Mouse (Mus musculus): Measurements from ENCODE around the gene Pold3. TPM values are rescaled to one million over a fixed set of nuclear protein-coding genes. Genes with fewer than 3 reads are reported as not detected.

The Pold3 gene
- polyA plus RNA-seq, 1 experiment from 2014 or later: 46.1 TPM

DNA sequence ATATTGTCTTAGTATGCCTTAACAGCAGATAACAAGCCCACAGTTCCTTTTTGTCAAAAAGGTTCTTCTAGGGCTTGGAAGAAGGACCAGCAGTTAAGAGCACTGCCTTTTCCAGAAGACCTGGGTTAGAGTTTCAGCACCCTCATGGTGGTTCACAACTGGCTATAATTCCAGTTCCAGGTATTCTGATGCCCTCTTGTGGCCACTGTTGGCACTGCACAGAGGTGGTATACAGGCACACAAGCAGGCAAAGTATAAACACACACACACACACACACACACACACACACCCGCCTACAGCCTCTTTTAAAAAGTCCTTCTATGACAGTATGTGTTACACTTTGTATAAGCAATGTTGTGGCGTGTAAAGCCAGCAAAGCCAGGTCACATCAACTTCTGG lies 2.8 kb upstream of the Pold3 start:
- Histone ChIP-seq H3K27me3 (replicated peaks; ENCODE audit: control insufficient read depth, insufficient read depth, low read length) (no peaks in the 10 kb centered on the region), H3K27ac (replicated peaks; ENCODE audit: low read depth, low read length) (no peak overlapping the region), H3K36me3 (ENCODE audit: control insufficient read depth, insufficient read depth, low read length) (0 out of 2 replicates have a peak, but pooled peaks cover 2% of the 10 kb centered on the region), H3K4me3 (ENCODE audit: low read depth, low read length) (no peak overlapping the region), H3K9me3 (ENCODE audit: control insufficient read depth, low read length) (no peaks in the 10 kb centered on the region), H3K4me2 (ENCODE audit: low read depth, low read length) (no peak overlapping the region), H3K4me1 (ENCODE audit: control insufficient read depth, insufficient read depth, low read length) (no peaks in the 10 kb centered on the region; the same call in 1 of the 2 replicates), H3K9ac (ENCODE audit: low read depth, low read length) (no peak overlapping the region)
- DNase-seq (ENCODE audit: low spot score) (no peak), ATAC-seq (ENCODE audit: low read depth) (no peak)
- 78% methylated on average over 2 of the region's 2 CpGs for WGBS

DNA sequence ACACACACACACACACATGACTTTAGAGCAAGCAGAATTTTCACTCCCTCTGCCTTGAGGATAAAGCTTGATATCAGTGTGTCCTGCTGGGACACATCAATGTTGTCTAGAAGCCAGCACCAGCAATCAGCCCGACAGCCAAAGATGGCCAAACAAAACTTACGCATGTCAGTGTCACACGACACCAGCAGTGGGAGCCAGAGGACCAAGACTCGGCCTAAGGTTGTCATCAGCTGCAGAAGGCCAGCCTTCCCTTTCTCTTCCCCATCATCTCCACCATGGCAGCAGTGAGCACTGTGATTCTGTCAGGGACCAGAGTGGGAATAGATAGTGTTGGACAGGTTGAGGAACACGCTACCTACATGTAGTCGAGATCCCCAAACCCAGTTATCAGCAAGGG lies 2.1 kb upstream of the Pold3 start:
- no peaks in the 10 kb centered on the region for H3K27me3 ChIP-seq (replicated peaks; ENCODE audit: control insufficient read depth, insufficient read depth, low read length)
- WGBS: 55% methylated on average over 6 of the region's 6 CpGs
- DNase-seq (ENCODE audit: low spot score): peak; percentile 38

DNA sequence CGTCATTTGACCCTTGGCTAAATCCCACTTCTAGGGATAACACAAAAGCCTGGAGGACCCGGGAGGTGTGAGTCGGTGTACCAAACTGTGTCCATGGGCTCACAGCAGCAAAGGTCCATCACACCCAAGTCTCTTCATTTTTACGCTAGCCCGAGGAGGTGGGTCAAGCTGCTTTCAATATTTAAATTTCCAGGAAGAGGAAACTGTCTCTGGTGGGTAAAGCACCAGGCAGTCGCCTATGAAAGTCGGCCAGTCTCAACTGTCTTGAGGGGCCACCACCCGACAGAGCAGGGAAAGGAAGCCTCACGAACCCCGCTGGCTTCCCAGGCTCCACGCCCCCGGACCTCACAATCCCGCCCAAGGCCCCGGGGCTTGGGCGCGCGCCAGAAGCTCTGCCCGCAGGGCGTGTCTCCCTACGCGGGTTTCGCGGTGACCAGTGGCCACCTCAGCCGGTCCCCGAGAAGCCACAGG lies 539 bp downstream of the Pold3 start:
- H3K9ac ChIP-seq (ENCODE audit: low read depth, low read length): peak overlapping the region; percentile 88
- WGBS: 0% methylated on average over 22 of the region's 25 CpGs
- H3K27me3 ChIP-seq (replicated peaks; ENCODE audit: control insufficient read depth, insufficient read depth, low read length): no peaks in the 10 kb centered on the region
- no peaks in the 10 kb centered on the region; the same call in 1 of the 2 replicates for H3K4me1 ChIP-seq (ENCODE audit: control insufficient read depth, insufficient read depth, low read length)
- peak overlapping the region; percentile 98 for H3K4me3 ChIP-seq (ENCODE audit: low read depth, low read length)
- H3K4me2 ChIP-seq (ENCODE audit: low read depth, low read length): peak overlapping the region; percentile 61
- peaks cover 35% of the 10 kb centered on the region; the same call in 1 of the 2 replicates for H3K36me3 ChIP-seq (ENCODE audit: control insufficient read depth, insufficient read depth, low read length)
- H3K27ac ChIP-seq (replicated peaks; ENCODE audit: low read depth, low read length): peak overlapping the region; percentile 91
- peak; percentile 53 for ATAC-seq (ENCODE audit: low read depth)
- H3K9me3 ChIP-seq (ENCODE audit: control insufficient read depth, low read length): no peaks in the 10 kb centered on the region
- DNase-seq (ENCODE audit: low spot score): peak; percentile 47

More for the DNA sequence above, 2.1 kb upstream of the Pold3 start:
- Histone ChIP-seq H3K9me3 (ENCODE audit: control insufficient read depth, low read length) (no peaks in the 10 kb centered on the region), H3K36me3 (ENCODE audit: control insufficient read depth, insufficient read depth, low read length) (peaks cover 9% of the 10 kb centered on the region; the same call in 1 of the 2 replicates), H3K4me2 (ENCODE audit: low read depth, low read length) (no peak overlapping the region), H3K4me1 (ENCODE audit: control insufficient read depth, insufficient read depth, low read length) (no peaks in the 10 kb centered on the region; the same call in 1 of the 2 replicates), H3K9ac (ENCODE audit: low read depth, low read length) (no peak overlapping the region), H3K27ac (replicated peaks; ENCODE audit: low read depth, low read length) (no peak overlapping the region), H3K4me3 (ENCODE audit: low read depth, low read length) (no peak overlapping the region)
- ATAC-seq (ENCODE audit: low read depth): no peak

DNA sequence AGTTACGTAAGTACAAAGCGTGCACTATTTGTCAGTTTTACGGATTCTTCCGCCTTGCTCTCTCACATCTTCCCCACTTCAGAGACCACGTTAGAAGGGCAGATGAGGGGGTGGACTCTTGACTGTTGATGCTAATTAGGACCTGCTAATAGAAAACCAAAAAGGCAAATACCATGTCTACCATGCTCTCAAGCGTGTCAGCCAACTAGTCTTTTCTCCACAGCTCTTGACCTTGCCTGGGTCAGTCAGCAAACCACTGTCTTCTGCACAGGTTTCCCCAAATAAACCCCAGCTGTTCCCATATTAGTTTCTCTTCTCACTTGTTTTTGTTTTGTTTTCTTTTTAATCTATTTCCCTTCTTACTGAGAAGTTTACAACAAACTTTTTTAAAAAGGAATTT lies 7.1 kb downstream of the Pold3 start:
- H3K27ac ChIP-seq (replicated peaks; ENCODE audit: low read depth, low read length): no peak overlapping the region
- no peak overlapping the region for H3K4me3 ChIP-seq (ENCODE audit: low read depth, low read length)
- peaks cover 73% of the 10 kb centered on the region for H3K36me3 ChIP-seq (ENCODE audit: control insufficient read depth, insufficient read depth, low read length)
- H3K4me1 ChIP-seq (ENCODE audit: control insufficient read depth, insufficient read depth, low read length): no peaks in the 10 kb centered on the region
- DNase-seq (ENCODE audit: low spot score) (no peak), ATAC-seq (ENCODE audit: low read depth) (no peak)
- H3K9ac ChIP-seq (ENCODE audit: low read depth, low read length): no peak overlapping the region
- no peaks in the 10 kb centered on the region for H3K27me3 ChIP-seq (replicated peaks; ENCODE audit: control insufficient read depth, insufficient read depth, low read length)
- 87% methylated on average over 6 of the region's 6 CpGs for WGBS
- no peaks in the 10 kb centered on the region for H3K9me3 ChIP-seq (ENCODE audit: control insufficient read depth, low read length)
- H3K4me2 ChIP-seq (ENCODE audit: low read depth, low read length): no peak overlapping the region

DNA sequence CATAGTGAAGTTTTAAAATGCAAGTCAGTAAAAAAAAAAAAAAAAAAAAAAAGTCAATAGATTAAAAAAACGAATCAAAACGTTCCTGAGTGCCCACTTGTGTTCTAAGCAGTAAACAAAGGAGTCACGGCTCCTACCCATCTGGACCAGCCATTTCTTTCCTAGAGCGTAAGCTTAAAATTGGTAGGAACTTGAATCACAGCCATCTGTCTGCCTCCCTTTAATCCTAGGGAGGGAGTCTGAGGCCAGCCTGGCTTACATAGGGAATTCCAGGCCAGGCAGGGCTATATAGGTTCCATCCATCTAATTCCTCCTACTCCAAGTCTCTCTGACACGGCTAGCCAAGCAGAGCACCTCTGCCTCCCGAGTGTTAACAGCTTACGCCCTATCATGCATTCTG lies 7.5 kb downstream of the Pold3 start:
- Histone ChIP-seq H3K4me2 (ENCODE audit: low read depth, low read length) (no peak overlapping the region), H3K36me3 (ENCODE audit: control insufficient read depth, insufficient read depth, low read length) (peaks cover 72% of the 10 kb centered on the region), H3K4me3 (ENCODE audit: low read depth, low read length) (no peak overlapping the region), H3K27me3 (replicated peaks; ENCODE audit: control insufficient read depth, insufficient read depth, low read length) (no peaks in the 10 kb centered on the region), H3K9me3 (ENCODE audit: control insufficient read depth, low read length) (no peaks in the 10 kb centered on the region), H3K9ac (ENCODE audit: low read depth, low read length) (no peak overlapping the region), H3K27ac (replicated peaks; ENCODE audit: low read depth, low read length) (no peak overlapping the region), H3K4me1 (ENCODE audit: control insufficient read depth, insufficient read depth, low read length) (no peaks in the 10 kb centered on the region)
- 81% methylated on average over 7 of the region's 7 CpGs for WGBS
- ATAC-seq (ENCODE audit: low read depth): no peak
- DNase-seq (ENCODE audit: low spot score): no peak

DNA sequence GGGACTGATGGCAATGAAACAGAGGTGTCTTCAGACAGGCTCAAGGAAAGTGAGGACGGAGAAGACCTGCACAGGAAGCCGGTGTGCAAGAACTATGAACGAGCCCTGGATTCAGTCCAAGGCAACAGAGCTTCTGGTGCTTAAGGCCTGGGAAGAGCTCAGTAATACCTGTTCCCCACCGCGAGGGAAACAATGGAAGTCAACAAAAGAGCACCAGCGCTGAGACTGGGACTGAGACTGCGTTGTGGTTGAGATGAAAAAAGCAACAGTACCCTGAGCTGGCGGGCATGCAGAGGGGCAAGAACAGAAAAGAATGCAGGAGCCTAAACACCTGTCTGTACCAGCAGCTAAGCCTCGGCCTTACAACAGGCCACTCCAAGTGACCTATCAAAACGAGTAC lies 9.9 kb downstream of the Pold3 start:
- 78% methylated on average over 10 of the region's 10 CpGs for WGBS
- no peaks in the 10 kb centered on the region for H3K27me3 ChIP-seq (replicated peaks; ENCODE audit: control insufficient read depth, insufficient read depth, low read length)
- H3K27ac ChIP-seq (replicated peaks; ENCODE audit: low read depth, low read length): no peak overlapping the region
- no peak overlapping the region for H3K4me2 ChIP-seq (ENCODE audit: low read depth, low read length)
- ATAC-seq (ENCODE audit: low read depth): peak; percentile 67; the same call in 1 of the 2 replicates
- DNase-seq (ENCODE audit: low spot score): peak; percentile 42
- no peaks in the 10 kb centered on the region for H3K9me3 ChIP-seq (ENCODE audit: control insufficient read depth, low read length)
- H3K4me1 ChIP-seq (ENCODE audit: control insufficient read depth, insufficient read depth, low read length): no peaks in the 10 kb centered on the region
- no peak overlapping the region for H3K4me3 ChIP-seq (ENCODE audit: low read depth, low read length)
- H3K9ac ChIP-seq (ENCODE audit: low read depth, low read length): no peak overlapping the region
- peaks cover 62% of the 10 kb centered on the region for H3K36me3 ChIP-seq (ENCODE audit: control insufficient read depth, insufficient read depth, low read length)

DNA sequence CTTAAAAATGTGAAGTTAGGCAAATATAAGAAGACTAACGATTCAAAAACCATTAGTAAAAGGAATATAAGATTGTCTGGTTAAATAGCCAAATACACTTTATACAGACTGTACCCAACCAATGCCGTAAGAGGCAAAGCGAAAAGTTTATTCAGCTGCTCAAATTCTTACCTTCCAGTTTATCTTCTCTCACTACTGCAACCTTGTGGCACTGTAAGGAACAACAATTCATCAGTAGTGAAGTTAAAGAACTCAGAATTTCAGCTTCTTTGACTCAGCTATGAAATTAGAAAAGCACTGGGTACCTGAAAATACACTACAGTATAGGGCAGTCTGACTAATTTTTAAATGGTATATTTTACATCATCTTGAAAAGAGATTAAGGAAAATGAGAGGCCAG lies 13.0 kb downstream of the Pold3 start:
- Histone ChIP-seq H3K4me1 (ENCODE audit: control insufficient read depth, insufficient read depth, low read length) (no peaks in the 10 kb centered on the region), H3K4me2 (ENCODE audit: low read depth, low read length) (no peak overlapping the region), H3K27me3 (replicated peaks; ENCODE audit: control insufficient read depth, insufficient read depth, low read length) (no peaks in the 10 kb centered on the region), H3K9me3 (ENCODE audit: control insufficient read depth, low read length) (no peaks in the 10 kb centered on the region), H3K36me3 (ENCODE audit: control insufficient read depth, insufficient read depth, low read length) (peaks cover 71% of the 10 kb centered on the region), H3K4me3 (ENCODE audit: low read depth, low read length) (no peak overlapping the region), H3K9ac (ENCODE audit: low read depth, low read length) (no peak overlapping the region), H3K27ac (replicated peaks; ENCODE audit: low read depth, low read length) (no peak overlapping the region)
- ATAC-seq (ENCODE audit: low read depth) (no peak), DNase-seq (ENCODE audit: low spot score) (peak; percentile 77)
- 61% methylated on average over 3 of the region's 3 CpGs for WGBS

DNA sequence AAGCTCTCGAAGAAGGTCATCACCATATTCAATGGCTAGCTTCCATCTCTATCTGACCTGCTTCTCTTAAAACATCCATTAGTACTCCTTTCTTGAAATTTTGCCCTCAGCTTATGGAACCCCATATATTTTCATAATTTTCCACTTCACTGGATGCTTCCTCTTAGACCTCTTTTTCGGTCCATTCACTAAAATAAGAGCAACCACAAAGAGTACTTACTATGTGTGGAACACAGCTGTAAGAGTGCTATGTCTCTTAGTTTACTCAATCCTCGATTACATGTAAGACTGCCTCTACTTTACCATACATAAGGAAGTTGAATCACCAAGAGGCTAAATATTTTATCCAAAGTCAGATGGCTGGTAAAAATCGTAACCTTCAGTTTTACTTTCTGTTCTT lies 16.7 kb downstream of the Pold3 start:
- Histone ChIP-seq H3K9me3 (ENCODE audit: control insufficient read depth, low read length) (no peaks in the 10 kb centered on the region), H3K4me2 (ENCODE audit: low read depth, low read length) (no peak overlapping the region), H3K36me3 (ENCODE audit: control insufficient read depth, insufficient read depth, low read length) (peaks cover 79% of the 10 kb centered on the region), H3K9ac (ENCODE audit: low read depth, low read length) (no peak overlapping the region), H3K27ac (replicated peaks; ENCODE audit: low read depth, low read length) (no peak overlapping the region), H3K4me1 (ENCODE audit: control insufficient read depth, insufficient read depth, low read length) (no peaks in the 10 kb centered on the region), H3K27me3 (replicated peaks; ENCODE audit: control insufficient read depth, insufficient read depth, low read length) (no peaks in the 10 kb centered on the region), H3K4me3 (ENCODE audit: low read depth, low read length) (no peak overlapping the region)
- 94% methylated on average over 4 of the region's 4 CpGs for WGBS
- no peak for ATAC-seq (ENCODE audit: low read depth)
- DNase-seq (ENCODE audit: low spot score): no peak

DNA sequence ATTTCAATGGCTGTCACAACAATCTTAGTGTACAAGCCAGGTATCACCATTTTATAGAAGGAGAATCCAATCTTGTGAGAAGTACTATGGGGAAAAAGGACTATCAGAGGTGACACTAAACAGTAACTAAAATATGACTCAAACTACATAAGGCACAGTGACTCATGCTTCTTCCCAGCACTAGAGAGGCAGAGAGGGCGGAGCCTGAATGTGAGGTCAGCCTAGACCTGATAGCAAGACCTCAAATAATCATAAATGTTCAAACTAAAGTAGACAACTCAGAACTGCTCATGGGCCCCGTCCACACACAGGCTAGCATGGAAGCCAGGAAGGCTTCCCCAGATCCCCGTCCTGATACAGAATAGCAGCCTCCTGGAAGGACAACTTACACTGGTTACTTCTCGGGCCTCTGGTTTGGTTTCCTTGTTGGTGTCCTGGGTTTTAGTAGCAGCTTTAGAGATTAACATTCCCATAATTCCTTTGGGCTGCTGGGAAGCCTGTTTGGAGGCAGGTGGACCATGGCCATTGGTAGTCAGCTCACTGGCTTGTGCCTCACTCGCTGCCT lies 21.3 kb downstream of the Pold3 start:
- ATAC-seq (ENCODE audit: low read depth) (no peak), DNase-seq (ENCODE audit: low spot score) (no peak)
- Histone ChIP-seq H3K4me3 (ENCODE audit: low read depth, low read length) (no peak overlapping the region), H3K9ac (ENCODE audit: low read depth, low read length) (no peak overlapping the region), H3K27me3 (replicated peaks; ENCODE audit: control insufficient read depth, insufficient read depth, low read length) (no peaks in the 10 kb centered on the region), H3K27ac (replicated peaks; ENCODE audit: low read depth, low read length) (no peak overlapping the region), H3K36me3 (ENCODE audit: control insufficient read depth, insufficient read depth, low read length) (peaks cover 88% of the 10 kb centered on the region), H3K4me2 (ENCODE audit: low read depth, low read length) (no peak overlapping the region), H3K9me3 (ENCODE audit: control insufficient read depth, low read length) (no peaks in the 10 kb centered on the region), H3K4me1 (ENCODE audit: control insufficient read depth, insufficient read depth, low read length) (no peaks in the 10 kb centered on the region)
- WGBS: 84% methylated on average over 5 of the region's 5 CpGs
